Mouse (Mus musculus) c-Kit-positive CD71-positive TER-119-negative erythroid progenitor cells, embryonic 14.5 days (primary cell): Measurements from ENCODE around the gene 1700067K01Rik.

Experiments
- DNase-seq: peaks from one replicate; pipeline ENCODE4 v3.0.0-alpha.2; 2013; ENCODE audit warnings: low read depth

1700067K01Rik gene

GRCm38 (mm10) chr8:84001281-84002000 is at the start of gene 1700067K01Rik:
1700067K01Rik (plus strand) TSS chr8:84001502.
- no peak for DNase-seq

GRCm38 (mm10) chr8:83954749-83955105 is 46.6 kb upstream of the 1700067K01Rik start:
- no peak for DNase-seq

- peak; percentile 100 for DNase-seq
Measured at GRCm38 (mm10) chr8:83955106-83955957, 46.0 kb upstream of the 1700067K01Rik start, which contains the start of the genes Gm10644 and Asf1b. Gm10644 (minus strand) TSS chr8:83955205. Asf1b (plus strand) TSS chr8:83955507.

GRCm38 (mm10) chr8:83955958-83956218 is 45.4 kb upstream of the 1700067K01Rik start:
- no peak for DNase-seq

GRCm38 (mm10) chr8:83956789-83957188 is 44.5 kb upstream of the 1700067K01Rik start:
- peak; percentile 51 for DNase-seq

- no peak for DNase-seq
Measured at GRCm38 (mm10) chr8:83964015-83964765, 37.1 kb upstream of the 1700067K01Rik start.

GRCm38 (mm10) chr8:83967701-83968100 is 33.6 kb upstream of the 1700067K01Rik start:
- DNase-seq = no peak

GRCm38 (mm10) chr8:83971121-83971520 is 30.2 kb upstream of the 1700067K01Rik start:
- DNase-seq = no peak

GRCm38 (mm10) chr8:83971661-83972060 is 29.6 kb upstream of the 1700067K01Rik start:
- no peak for DNase-seq

- peak; percentile 96 for DNase-seq
Measured at GRCm38 (mm10) chr8:83972150-83973120, 28.9 kb upstream of the 1700067K01Rik start, which contains the start of gene Prkaca. Prkaca (plus strand) TSS chr8:83972993.

- no peak for DNase-seq
Measured at GRCm38 (mm10) chr8:83973161-83974031, 27.9 kb upstream of the 1700067K01Rik start.

- no peak for DNase-seq
Measured at GRCm38 (mm10) chr8:83974521-83974920, 26.8 kb upstream of the 1700067K01Rik start.

GRCm38 (mm10) chr8:83976101-83976630 is 25.1 kb upstream of the 1700067K01Rik start:
- DNase-seq = peak; percentile 31

- no peak for DNase-seq
Measured at GRCm38 (mm10) chr8:83976779-83977350, 24.4 kb upstream of the 1700067K01Rik start.

- no peak for DNase-seq
Measured at GRCm38 (mm10) chr8:83977646-83978045, 23.7 kb upstream of the 1700067K01Rik start.

- no peak for DNase-seq
Measured at GRCm38 (mm10) chr8:83978200-83978599, 23.1 kb upstream of the 1700067K01Rik start.

GRCm38 (mm10) chr8:83980250-83980649 is 21.1 kb upstream of the 1700067K01Rik start:
- no peak for DNase-seq

- DNase-seq = no peak
Measured at GRCm38 (mm10) chr8:83980845-83981244, 20.5 kb upstream of the 1700067K01Rik start.

- DNase-seq = no peak
Measured at GRCm38 (mm10) chr8:83981533-83981932, 19.8 kb upstream of the 1700067K01Rik start.

- DNase-seq = no peak
Measured at GRCm38 (mm10) chr8:83982449-83982848, 18.9 kb upstream of the 1700067K01Rik start.
